Mouse (Mus musculus): ENCODE measurements around the gene Camk2g. TPM values are rescaled to one million over a fixed set of nuclear protein-coding genes. Genes with fewer than 3 reads are reported as not detected.

Gene Camk2g
- total and polyA plus RNA-seq, 3 experiments, result 36.8 to 41.0 (median 37.0) TPM

DNA sequence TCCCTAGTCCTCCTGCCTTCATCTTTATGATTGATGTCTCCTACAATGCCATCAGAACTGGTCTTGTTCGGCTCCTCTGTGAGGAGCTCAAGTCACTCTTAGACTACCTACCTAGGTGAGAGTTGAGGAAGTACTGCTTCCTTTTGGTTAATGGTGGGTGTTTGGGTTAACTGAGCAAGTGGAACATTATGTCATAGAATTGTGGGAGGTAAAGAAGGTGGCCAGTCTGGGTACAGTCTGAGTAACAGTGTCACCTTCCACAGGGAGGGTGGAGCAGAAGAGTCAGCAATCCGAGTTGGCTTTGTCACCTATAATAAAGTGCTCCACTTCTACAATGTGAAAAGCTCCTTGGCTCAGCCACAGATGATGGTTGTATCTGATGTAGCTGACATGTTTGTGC, 104.9 kb downstream of the Camk2g start:
- no peaks in the 10 kb centered on the region for H3K27me3 ChIP-seq (ENCODE audit: control insufficient read depth, insufficient read depth, low read length)
- no peaks in the 10 kb centered on the region for H3K79me2 ChIP-seq (replicated peaks; ENCODE audit: control insufficient read depth, insufficient read depth, low read length)
- DNase-seq, result no peak
- no peak overlapping the region for H3K4me3 ChIP-seq
- no peak overlapping the region for H3K27ac ChIP-seq
- peaks cover 2% of the 10 kb centered on the region; the same call in 1 of the 2 replicates for H3K36me3 ChIP-seq (ENCODE audit: control insufficient read depth, insufficient read depth, low read length)
- TF ChIP-seq CTCF (IDR thresholded peaks at IDR 0.05) (no peak), EP300 (IDR thresholded peaks at IDR 0.05; ENCODE audit: insufficient read depth, low read depth, low read length) (no peak), POLR2A (IDR thresholded peaks at IDR 0.05; ENCODE audit: insufficient read depth, low read depth, low read length) (no peak)
- no peak overlapping the region for H3K9ac ChIP-seq (ENCODE audit: low read depth, low read length)
- H3K4me1 ChIP-seq (ENCODE audit: control insufficient read depth, insufficient read depth, low read length), result no peaks in the 10 kb centered on the region
- intact Hi-C loops (cut with DNase I), result no loop called here
- WGBS, result 84% methylated on average over 2 of the region's 2 CpGs

DNA sequence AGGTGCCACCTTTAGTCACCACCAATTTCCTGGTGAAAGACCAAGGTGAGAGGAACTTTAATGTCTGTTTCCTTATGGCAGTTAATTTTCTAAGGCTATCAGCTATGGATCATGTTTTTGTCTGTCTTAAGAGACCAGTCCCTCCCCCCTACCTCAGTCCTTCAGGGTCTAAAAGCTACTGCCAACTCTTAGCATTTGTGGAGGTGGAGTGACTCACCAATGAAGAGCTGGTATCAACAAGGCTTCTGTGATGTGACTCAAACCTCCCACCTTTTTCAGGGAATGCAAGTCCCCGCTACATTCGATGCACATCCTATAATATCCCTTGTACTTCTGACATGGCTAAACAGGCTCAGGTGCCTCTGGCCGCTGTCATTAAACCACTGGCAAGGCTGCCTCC, 107.3 kb downstream of the Camk2g start:
- intact Hi-C loops (cut with DNase I), result no loop called here
- Histone ChIP-seq H3K4me1 (ENCODE audit: control insufficient read depth, insufficient read depth, low read length) (peaks cover 4% of the 10 kb centered on the region; the same call in 1 of the 2 replicates), H3K27me3 (ENCODE audit: control insufficient read depth, insufficient read depth, low read length) (no peaks in the 10 kb centered on the region), H3K9ac (ENCODE audit: low read depth, low read length) (no peak overlapping the region), H3K4me3 (no peak overlapping the region), H3K27ac (no peak overlapping the region), H3K79me2 (replicated peaks; ENCODE audit: control insufficient read depth, insufficient read depth, low read length) (no peaks in the 10 kb centered on the region), H3K36me3 (ENCODE audit: control insufficient read depth, insufficient read depth, low read length) (peaks cover 7% of the 10 kb centered on the region)
- 93% methylated on average over 3 of the region's 3 CpGs for whole genome bisulfite sequencing
- no peak for TF ChIP-seq CTCF (IDR thresholded peaks at IDR 0.05)
- no peak for TF ChIP-seq POLR2A (IDR thresholded peaks at IDR 0.05; ENCODE audit: insufficient read depth, low read depth, low read length)
- TF ChIP-seq EP300 (IDR thresholded peaks at IDR 0.05; ENCODE audit: insufficient read depth, low read depth, low read length), result no peak
- no peak for DNase-seq

Small RNA genes lying within 50 kb of the gene (microRNA-seq; reads per million reads assigned to microRNA genes)
- gene Mir6946, result 0 to 0.77 reads per million in 2 experiments

Other genes with a start within 250 kb of the Camk2g start
- 10 to 100 TPM; 60.9 to 69.2 TPM for gene Ppp3cb, start 247.5 kb downstream of the Camk2g start, total RNA-seq (2021)
- gene Ppp3cb, start 247.5 kb downstream of the Camk2g start, polyA plus RNA-seq (2012; rRNA removed), result 16.0 and 35.0 TPM in 2 replicates
- gene Usp54, start 153.0 kb downstream of the Camk2g start, total RNA-seq (2021), result 10 to 100 TPM; 14.1 to 16.2 TPM
- gene Usp54, start 153.0 kb downstream of the Camk2g start, polyA plus RNA-seq (2012; rRNA removed), result 10.9 and 16.3 TPM in 2 replicates
- under 1 TPM; 0.31 to 0.52 TPM for gene Myoz1, start 137.5 kb downstream of the Camk2g start, total RNA-seq (2021)
- 0.31 and 0.91 TPM in 2 replicates for gene Myoz1, start 137.5 kb downstream of the Camk2g start, polyA plus RNA-seq (2012; rRNA removed)
- gene Synpo2l, start 125.7 kb downstream of the Camk2g start, total RNA-seq (2021), result 100 to 1,000 TPM in 1 of 2 experiments, 10 to 100 TPM in 1; 96.8 to 126 TPM
- 63.4 and 67.7 TPM in 2 replicates for gene Synpo2l, start 125.7 kb downstream of the Camk2g start, polyA plus RNA-seq (2012; rRNA removed)
- 100 to 1,000 TPM in 1 of 2 experiments, 10 to 100 TPM in 1; 98.2 to 106 TPM for gene Sec24c, start 119.8 kb downstream of the Camk2g start, total RNA-seq (2021)
- 133 and 146 TPM in 2 replicates for gene Sec24c, start 119.8 kb downstream of the Camk2g start, polyA plus RNA-seq (2012; rRNA removed)
- gene Fut11, start 99.1 kb downstream of the Camk2g start, total RNA-seq (2021), result 1 to 10 TPM; 5.3 to 5.9 TPM
- 5.3 and 6.9 TPM in 2 replicates for gene Fut11, start 99.1 kb downstream of the Camk2g start, polyA plus RNA-seq (2012; rRNA removed)
- 100 to 1,000 TPM in 1 of 2 experiments, 10 to 100 TPM in 1; 98.8 to 126 TPM for gene Chchd1, start 91.1 kb downstream of the Camk2g start, total RNA-seq (2021)
- gene Chchd1, start 91.1 kb downstream of the Camk2g start, polyA plus RNA-seq (2012; rRNA removed), result 66.8 and 89.0 TPM in 2 replicates
- 10 to 100 TPM; 38.5 to 40.0 TPM for gene Zswim8, start 86.5 kb downstream of the Camk2g start, total RNA-seq (2021)
- 103 and 108 TPM in 2 replicates for gene Zswim8, start 86.5 kb downstream of the Camk2g start, polyA plus RNA-seq (2012; rRNA removed)
- 1 to 10 TPM; 8.3 to 8.5 TPM for gene Ndst2, start 59.5 kb downstream of the Camk2g start, total RNA-seq (2021)
- gene Ndst2, start 59.5 kb downstream of the Camk2g start, polyA plus RNA-seq (2012; rRNA removed), result 15.5 and 23.7 TPM in 2 replicates
- gene Plau, start 42.6 kb upstream of the Camk2g start, total RNA-seq (2021), result 1 to 10 TPM; 3.4 to 6.2 TPM
- gene Plau, start 42.6 kb upstream of the Camk2g start, polyA plus RNA-seq (2012; rRNA removed), result 1.8 and 3.5 TPM in 2 replicates
- gene Vcl, start 135.3 kb upstream of the Camk2g start, total RNA-seq (2021), result 100 to 1,000 TPM; 102 to 103 TPM
- 62.4 and 117 TPM in 2 replicates for gene Vcl, start 135.3 kb upstream of the Camk2g start, polyA plus RNA-seq (2012; rRNA removed)

Data from heart, adult 2 months (tissue).